Mouse (Mus musculus) adrenal gland, adult (tissue): ENCODE results near the gene Kcnq1.
A peak's percentile ranks its signal among the peaks of the same experiment; 100 is the strongest.

Experiments
- DNase-seq, 2 experiments: peaks; one replicate each; pipeline ENCODE4 v3.0.0; 2022 to 2023; ENCODE audit warnings: low spot score in 1 of 2; ENCODE audit not compliant: inconsistent age in 2 of 2

Kcnq1 gene

GRCm38 (mm10) chr7:143407931-143408501 is 301.9 kb downstream of the Kcnq1 start:
- peak; percentile 46 to 63 for DNase-seq

DNA sequence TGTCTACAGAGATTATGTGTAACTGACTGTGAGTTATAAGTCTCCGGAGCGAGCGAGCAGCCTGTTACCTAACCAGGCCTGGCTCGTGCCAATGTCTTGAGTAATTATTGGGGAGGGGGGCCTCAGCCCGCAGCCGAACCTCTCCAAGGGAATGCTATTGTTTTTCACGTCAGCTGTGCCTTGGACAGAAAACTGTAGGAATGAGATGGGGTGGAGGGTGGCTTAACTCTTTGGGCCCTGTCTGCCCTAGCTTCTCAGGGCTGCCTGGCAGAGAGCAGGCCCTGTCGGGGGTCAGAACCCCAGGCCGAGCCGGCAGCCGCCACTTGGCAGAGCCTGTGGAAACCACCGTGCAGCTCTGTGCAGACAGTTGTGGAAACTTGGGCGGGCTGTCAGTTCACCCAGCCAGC is 302.5 kb downstream of the Kcnq1 start:
- DNase-seq, result peak in 1 of 2 experiments; percentile 63

DNA sequence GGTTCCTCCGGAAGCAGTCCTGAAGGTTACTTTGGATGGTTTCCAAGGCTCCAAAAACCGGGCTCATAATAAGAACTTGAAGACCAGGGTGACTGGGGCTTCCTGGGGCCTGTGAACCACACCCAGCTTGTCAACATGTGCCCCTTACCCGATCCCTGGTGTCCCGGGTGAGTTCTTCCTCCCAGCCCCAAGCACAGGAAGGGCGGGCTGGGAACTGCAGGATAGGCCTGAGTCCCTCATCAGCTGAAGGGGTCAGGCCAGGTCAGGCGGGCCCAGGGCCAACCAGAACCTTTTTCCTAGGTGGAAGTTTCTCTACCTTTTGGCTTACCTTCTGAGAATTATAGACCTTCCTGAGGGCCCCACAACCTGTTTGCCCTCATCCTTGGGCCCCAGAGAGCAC is 306.4 kb downstream of the Kcnq1 start:
- DNase-seq, result peak in 1 of 2 experiments; percentile 20

DNA sequence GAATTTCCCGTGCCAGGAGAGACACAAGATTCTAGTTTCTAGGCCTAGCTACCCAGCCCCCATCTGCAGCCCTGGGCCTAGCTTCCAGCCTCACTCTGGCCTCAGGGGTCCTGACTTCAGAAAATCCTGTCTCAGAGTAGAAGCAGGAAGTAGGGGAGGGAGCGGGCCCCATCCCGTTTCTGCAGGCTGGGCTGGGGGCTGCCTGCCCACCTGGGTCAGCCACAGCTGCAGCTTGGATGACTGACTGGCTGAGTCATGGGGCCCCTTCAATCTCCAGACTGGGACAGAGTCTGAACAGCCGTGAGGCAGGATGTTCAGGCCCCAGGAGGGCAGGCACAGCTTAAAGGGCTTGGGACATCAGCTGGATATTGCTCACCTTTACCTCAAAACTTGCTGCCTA is 308.9 kb downstream of the Kcnq1 start:
- no peak for DNase-seq

DNA sequence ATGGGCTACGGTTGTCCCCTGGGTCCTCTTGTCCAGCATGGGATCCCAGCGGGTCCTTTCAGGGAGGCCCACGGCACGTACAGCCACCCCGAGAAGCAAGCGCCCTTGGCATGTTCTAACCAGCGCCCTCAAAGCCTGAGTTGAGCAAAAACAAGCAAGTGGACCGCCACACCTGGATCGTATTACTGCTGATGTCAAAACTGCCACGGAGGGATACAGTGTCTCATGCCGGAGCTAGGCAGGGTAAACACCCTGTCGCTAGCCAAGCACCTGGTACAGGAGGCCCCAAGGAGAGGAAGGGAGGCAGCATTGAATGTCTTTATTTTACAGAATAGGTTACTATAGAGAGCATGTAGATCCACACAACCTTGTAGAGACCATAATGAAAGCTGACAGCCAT is 310.2 kb downstream of the Kcnq1 start:
- no peak for DNase-seq

- no peak for DNase-seq
Measured at GRCm38 (mm10) chr7:143417875-143418274, 311.7 kb downstream of the Kcnq1 start.

DNA sequence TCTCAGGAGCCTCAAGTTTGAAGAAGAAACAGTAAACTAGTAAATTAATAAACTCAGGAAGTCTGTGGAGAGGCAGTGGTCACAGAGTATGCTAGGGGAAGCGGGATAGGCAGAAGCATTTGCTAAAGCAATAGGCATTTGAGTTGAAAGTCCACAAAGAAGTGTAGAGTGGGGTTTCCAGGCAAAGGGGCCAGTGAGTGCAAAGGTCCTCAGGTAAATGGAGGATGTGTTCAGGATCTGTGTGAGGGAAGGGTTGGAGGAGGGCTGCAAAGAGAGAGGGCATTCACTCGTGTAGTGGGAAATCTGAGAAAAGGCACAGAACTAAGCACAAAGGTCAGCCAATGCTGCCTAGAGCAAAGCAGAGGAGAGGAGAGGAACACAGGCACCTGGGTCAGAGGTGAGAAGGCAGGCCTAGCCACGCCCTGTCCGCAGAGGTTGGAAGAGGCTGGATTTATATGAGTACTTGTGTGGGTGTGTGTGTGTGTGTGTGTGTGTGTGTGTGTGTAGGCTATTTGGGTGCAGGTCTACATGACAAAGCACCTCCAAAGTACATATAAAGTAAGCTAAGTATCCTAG is 313.5 kb downstream of the Kcnq1 start:
- DNase-seq, result no peak

DNA sequence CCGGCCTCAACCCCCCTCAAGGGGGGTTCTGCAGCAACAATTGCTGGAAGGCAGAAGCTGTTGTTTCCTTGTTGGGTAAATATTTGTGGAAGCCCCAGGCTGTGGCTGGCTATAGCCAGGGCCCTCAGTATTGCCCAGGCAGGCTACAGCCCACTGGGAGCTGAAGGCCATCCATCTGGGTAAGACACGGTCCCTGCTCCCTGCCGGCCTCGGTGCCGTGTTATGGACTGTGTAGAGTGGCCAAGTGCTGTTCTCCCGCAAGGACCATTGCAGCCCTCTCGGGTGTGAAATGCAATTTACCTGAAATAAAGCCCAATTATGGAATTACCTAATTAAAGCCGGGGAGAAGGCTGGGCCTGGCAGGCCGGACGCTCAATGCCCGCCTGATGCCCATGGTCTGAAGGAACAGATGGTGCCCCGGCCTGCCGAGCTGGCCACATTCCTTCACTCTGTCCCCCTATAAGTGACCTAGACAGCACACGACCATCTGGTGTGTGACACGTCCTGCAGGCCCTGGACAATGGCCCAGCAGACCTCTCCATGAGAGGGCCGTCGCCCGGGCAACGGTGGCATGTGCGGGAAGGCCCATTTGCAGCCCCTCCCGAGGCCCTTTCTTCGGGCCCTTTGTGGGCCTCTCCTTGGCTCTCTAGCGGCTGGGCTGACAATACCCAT is 322.1 kb downstream of the Kcnq1 start:
- no peak for DNase-seq

- no peak for DNase-seq
Measured at GRCm38 (mm10) chr7:143428814-143429499, 322.8 kb downstream of the Kcnq1 start.

GRCm38 (mm10) chr7:143432631-143433030 is 326.5 kb downstream of the Kcnq1 start:
- no peak for DNase-seq

DNA sequence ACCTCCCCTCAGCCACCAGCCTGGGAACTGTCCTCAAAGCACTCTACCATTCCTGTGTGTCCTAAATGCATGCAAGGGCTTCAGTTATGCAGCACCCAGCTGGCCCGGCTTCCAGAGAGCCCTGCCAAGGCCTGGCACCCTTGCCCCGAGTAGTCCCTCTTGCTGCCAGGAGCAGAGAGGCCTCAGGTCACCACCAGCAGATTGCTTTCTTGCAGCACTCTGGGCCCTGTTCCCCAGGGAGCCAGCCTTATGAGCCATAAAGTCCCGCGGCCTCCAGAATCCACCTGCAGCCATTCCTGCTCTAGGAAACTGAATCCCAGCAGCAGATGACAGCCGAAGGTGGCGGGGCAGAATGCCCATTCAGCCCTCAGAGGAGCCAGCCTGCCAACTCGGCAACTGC is 327.2 kb downstream of the Kcnq1 start:
- peak in 1 of 2 experiments; percentile 63 for DNase-seq

- DNase-seq, result peak in 1 of 2 experiments; percentile 43
Measured at GRCm38 (mm10) chr7:143437231-143437893, 331.2 kb downstream of the Kcnq1 start.

GRCm38 (mm10) chr7:143437894-143438581 is 331.9 kb downstream of the Kcnq1 start:
- DNase-seq, result no peak

- DNase-seq, result no peak
Measured at GRCm38 (mm10) chr7:143438965-143439364, 332.8 kb downstream of the Kcnq1 start.

- no peak for DNase-seq
Measured at GRCm38 (mm10) chr7:143444580-143444954, 338.4 kb downstream of the Kcnq1 start.

GRCm38 (mm10) chr7:143444955-143445648 is 338.9 kb downstream of the Kcnq1 start:
- DNase-seq, result no peak

DNA sequence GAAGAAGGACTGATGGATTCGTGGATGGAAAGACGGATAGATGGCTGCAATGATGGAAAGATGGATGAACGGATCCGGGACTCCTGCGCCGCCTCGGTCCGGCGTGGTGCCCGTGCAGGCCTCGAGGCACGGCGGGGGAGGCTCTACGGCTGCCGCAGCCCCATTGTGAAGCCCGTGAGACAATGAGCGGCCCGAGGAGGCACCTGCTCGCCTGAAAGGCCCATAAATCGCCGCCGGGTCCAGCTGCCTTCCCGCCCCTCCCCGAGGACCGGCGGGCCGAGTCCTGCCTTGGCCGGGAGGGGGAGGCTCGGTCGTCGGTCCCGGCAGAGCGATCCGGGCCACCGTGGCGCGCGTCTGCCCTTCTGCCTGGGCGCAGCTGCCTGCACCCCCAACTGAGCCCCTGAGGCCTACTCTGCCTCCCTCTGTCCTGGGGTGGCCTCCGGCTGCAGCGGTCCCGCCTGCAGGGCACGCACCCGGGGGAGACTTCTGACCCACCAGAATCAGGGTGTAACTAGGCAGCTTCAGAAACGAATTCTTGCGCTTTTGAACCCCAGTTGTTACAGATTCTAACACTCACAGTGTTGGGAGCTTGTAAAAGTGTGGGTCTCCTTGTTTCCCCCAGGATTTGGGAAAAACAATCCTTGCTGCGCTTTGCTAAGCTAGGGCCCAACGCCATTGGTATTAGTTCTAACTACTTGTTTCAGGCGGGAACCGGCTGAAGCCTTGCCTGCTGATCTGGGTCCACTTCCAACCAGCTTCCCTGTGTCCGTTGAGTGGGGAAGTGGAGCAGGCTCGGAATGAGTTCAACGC is 339.7 kb downstream of the Kcnq1 start:
- DNase-seq, result no peak

GRCm38 (mm10) chr7:143447130-143447529 is 341.0 kb downstream of the Kcnq1 start:
- no peak for DNase-seq

- DNase-seq, result peak; percentile 29 to 46
Measured at GRCm38 (mm10) chr7:143458963-143459331, 352.8 kb downstream of the Kcnq1 start.
